Mouse (Mus musculus) midbrain, embryonic 14.5 days (tissue): ENCODE results near the gene Bcl2. TPM values are rescaled to one million over a fixed set of nuclear protein-coding genes. Genes with fewer than 3 reads are reported as not detected.

ENCODE experiments used
- ATAC-seq: fragments of 200-750 bp; cut with Nextera tagmentation; 2 replicates; pipeline ENCODE4 v1.8.0; 2017; ENCODE audit warnings: moderate number of reproducible peaks, moderate library complexity; ENCODE audit not compliant: low FRiP score, low TSS enrichment
- DNase-seq: peaks from one replicate; pipeline ENCODE4 v3.0.0-alpha.2; 2015
- H3K27ac ChIP-seq: fragments of 300-500 bp; sonication (generic); replicated peaks from 2 replicates; pipeline ENCODE4 v1.5.1; 2014; ENCODE audit warnings: mild to moderate bottlenecking, low read depth, low read length, moderate library complexity
- H3K27me3 ChIP-seq: fragments of 300-500 bp; sonication (generic); 2 replicates; pipeline ENCODE4 v1.6.1; 2014; ENCODE audit warnings: low read length, control low read depth, mixed read lengths; ENCODE audit not compliant: control insufficient read depth, insufficient read depth
- H3K36me3 ChIP-seq: fragments of 300-500 bp; sonication (generic); 2 replicates; pipeline ENCODE4 v1.6.1; 2014; ENCODE audit warnings: low read length, control low read depth; ENCODE audit not compliant: control insufficient read depth, insufficient read depth
- H3K4me1 ChIP-seq: fragments of 300-500 bp; sonication (generic); 2 replicates; pipeline ENCODE4 v1.6.1; 2014; ENCODE audit warnings: mild to moderate bottlenecking, antibody characterized with exemption, low read length, control low read depth; ENCODE audit not compliant: control insufficient read depth, insufficient read depth
- H3K4me2 ChIP-seq: fragments of 300-500 bp; sonication (generic); 2 replicates; pipeline ENCODE4 v1.6.1; 2014; ENCODE audit warnings: mild to moderate bottlenecking, low read length, moderate library complexity
- H3K4me3 ChIP-seq: fragments of 300-500 bp; sonication (generic); replicated peaks from 2 replicates; pipeline ENCODE4 v1.5.1; 2014; ENCODE audit warnings: low read depth, low read length
- H3K9ac ChIP-seq: fragments of 300-500 bp; sonication (generic); replicated peaks from 2 replicates; pipeline ENCODE4 v1.6.1; 2014; ENCODE audit warnings: mild to moderate bottlenecking, low read length, moderate library complexity
- H3K9me3 ChIP-seq: fragments of 300-500 bp; sonication (generic); 2 replicates; pipeline ENCODE4 v1.6.1; 2016; ENCODE audit warnings: low read length, control low read depth, mixed read lengths; ENCODE audit not compliant: control insufficient read depth
- WGBS: fragments of 180-500 bp; shearing (Covaris S2); extraction: QIAGEN DNeasy Blood & Tissue Kit; methylation state at CpG from one replicate; pipeline ENCODE4 v1.1.7; 2014; 5-methylcytosine and 5-hydroxymethylcytosine counted together
- polyA plus RNA-seq: library from polyadenylated mRNA; unstranded; fragments of >200 nt; fragmentation: Nextera tagmentation; extraction: Ambion mirVana; gene quantifications from 2 replicates; pipeline ENCODE4 v1.2.1, GENCODE M21; 2014

Gene Bcl2
- polyA plus RNA-seq, 1 experiment from 2014 or later, result 10.7 TPM

- H3K4me1 ChIP-seq, result 0 out of 2 replicates have a peak, but pooled peaks cover 1% of the 10 kb centered on the region
- H3K9ac ChIP-seq, result no peak overlapping the region
- H3K27me3 ChIP-seq, result no peaks in the 10 kb centered on the region
- no peaks in the 10 kb centered on the region for H3K36me3 ChIP-seq
- no peak for ATAC-seq
- H3K9me3 ChIP-seq, result no peaks in the 10 kb centered on the region
- H3K27ac ChIP-seq, result no peak overlapping the region
- H3K4me3 ChIP-seq, result no peak overlapping the region
- no peak overlapping the region for H3K4me2 ChIP-seq
- DNase-seq, result no peak
- 88% methylated on average over 5 of the region's 5 CpGs for WGBS
Observed at GRCm38 (mm10) chr1:106597575-106598291, 116.3 kb downstream of the Bcl2 start.

- Histone ChIP-seq H3K9ac (no peak overlapping the region), H3K27ac (no peak overlapping the region), H3K4me2 (no peak overlapping the region), H3K4me3 (no peak overlapping the region), H3K36me3 (no peaks in the 10 kb centered on the region), H3K27me3 (no peaks in the 10 kb centered on the region), H3K9me3 (no peaks in the 10 kb centered on the region), H3K4me1 (0 out of 2 replicates have a peak, but pooled peaks cover under 1% of the 10 kb centered on the region)
- ATAC-seq (no peak), DNase-seq (no peak)
- WGBS, result 92% methylated on average over 1 of the region's 1 CpGs
Observed at GRCm38 (mm10) chr1:106596380-106596779, 117.7 kb downstream of the Bcl2 start.

GRCm38 (mm10) chr1:106595286-106595885 is 118.7 kb downstream of the Bcl2 start:
- no peak overlapping the region for H3K27ac ChIP-seq
- H3K4me2 ChIP-seq, result no peak overlapping the region
- ATAC-seq, result no peak
- H3K9me3 ChIP-seq, result no peaks in the 10 kb centered on the region
- H3K27me3 ChIP-seq, result no peaks in the 10 kb centered on the region
- 0 out of 2 replicates have a peak, but pooled peaks cover 4% of the 10 kb centered on the region for H3K4me1 ChIP-seq
- H3K36me3 ChIP-seq, result no peaks in the 10 kb centered on the region
- H3K4me3 ChIP-seq, result no peak overlapping the region
- WGBS, result 83% methylated on average over 6 of the region's 6 CpGs
- peak; percentile 25 for DNase-seq
- H3K9ac ChIP-seq, result no peak overlapping the region

- Histone ChIP-seq H3K4me3 (no peak overlapping the region), H3K9me3 (no peaks in the 10 kb centered on the region), H3K36me3 (no peaks in the 10 kb centered on the region), H3K9ac (no peak overlapping the region), H3K27me3 (no peaks in the 10 kb centered on the region), H3K4me2 (no peak overlapping the region), H3K4me1 (0 out of 2 replicates have a peak, but pooled peaks cover 4% of the 10 kb centered on the region), H3K27ac (no peak overlapping the region)
- WGBS, result 66% methylated on average over 2 of the region's 2 CpGs
- ATAC-seq (no peak), DNase-seq (no peak)
Observed at GRCm38 (mm10) chr1:106591180-106591774, 122.8 kb downstream of the Bcl2 start.

GRCm38 (mm10) chr1:106589141-106589540 is 124.9 kb downstream of the Bcl2 start:
- H3K36me3 ChIP-seq, result no peaks in the 10 kb centered on the region
- ATAC-seq, result no peak

GRCm38 (mm10) chr1:106587866-106588470 is 126.1 kb downstream of the Bcl2 start:
- Histone ChIP-seq H3K27ac (no peak overlapping the region), H3K36me3 (no peaks in the 10 kb centered on the region), H3K9me3 (no peaks in the 10 kb centered on the region), H3K9ac (no peak overlapping the region), H3K4me2 (no peak overlapping the region), H3K4me1 (peaks cover 9% of the 10 kb centered on the region; the same call in 1 of the 2 replicates), H3K4me3 (no peak overlapping the region), H3K27me3 (no peaks in the 10 kb centered on the region)
- DNase-seq (no peak), ATAC-seq (no peak)
- WGBS, result 89% methylated on average over 4 of the region's 4 CpGs

More at GRCm38 (mm10) chr1:106589141-106589540, 124.9 kb downstream of the Bcl2 start:
- H3K4me3 ChIP-seq, result no peak overlapping the region
- no peak overlapping the region for H3K9ac ChIP-seq
- no peaks in the 10 kb centered on the region for H3K27me3 ChIP-seq
- 93% methylated on average over 2 of the region's 2 CpGs for WGBS
- no peak overlapping the region for H3K27ac ChIP-seq
- DNase-seq, result no peak
- no peaks in the 10 kb centered on the region for H3K9me3 ChIP-seq
- H3K4me2 ChIP-seq, result no peak overlapping the region
- H3K4me1 ChIP-seq, result 0 out of 2 replicates have a peak, but pooled peaks cover 4% of the 10 kb centered on the region

GRCm38 (mm10) chr1:106586761-106587160 is 127.3 kb downstream of the Bcl2 start:
- no peak overlapping the region for H3K4me2 ChIP-seq
- H3K36me3 ChIP-seq, result no peaks in the 10 kb centered on the region
- H3K9ac ChIP-seq, result no peak overlapping the region
- 93% methylated on average over 6 of the region's 6 CpGs for WGBS
- DNase-seq (no peak), ATAC-seq (no peak)
- no peak overlapping the region for H3K4me3 ChIP-seq
- no peaks in the 10 kb centered on the region for H3K9me3 ChIP-seq
- H3K27ac ChIP-seq, result no peak overlapping the region
- H3K27me3 ChIP-seq, result no peaks in the 10 kb centered on the region
- H3K4me1 ChIP-seq, result peaks cover 9% of the 10 kb centered on the region; the same call in 1 of the 2 replicates

GRCm38 (mm10) chr1:106585349-106585748 is 128.7 kb downstream of the Bcl2 start:
- H3K4me3 ChIP-seq, result no peak overlapping the region
- no peaks in the 10 kb centered on the region for H3K9me3 ChIP-seq
- H3K27ac ChIP-seq, result no peak overlapping the region; the same call in 1 of the 2 replicates
- peaks cover 4% of the 10 kb centered on the region; the same call in 1 of the 2 replicates for H3K4me1 ChIP-seq
- no peaks in the 10 kb centered on the region for H3K27me3 ChIP-seq
- H3K4me2 ChIP-seq, result no peak overlapping the region
- DNase-seq (no peak), ATAC-seq (no peak)
- H3K36me3 ChIP-seq, result no peaks in the 10 kb centered on the region
- no peak overlapping the region for H3K9ac ChIP-seq
